Mouse (Mus musculus) adrenal gland, adult 8-10 months (tissue): ENCODE data around the gene Mical3. TPM values are rescaled to one million over a fixed set of nuclear protein-coding genes. Genes with fewer than 3 reads are reported as not detected.

ENCODE experiments used
- DNase-seq: peaks from one replicate; pipeline ENCODE4 v3.0.0; 2022
- total RNA-seq, 4 experiments: library from RNA; stranded (reverse); gene quantifications; 2 replicates each; pipeline ENCODE4 v1.2.4; 2022

Gene Mical3
- total RNA-seq, 4 experiments from 2014 or later, result 41.6 to 78.2 (median 55.4) TPM

DNA sequence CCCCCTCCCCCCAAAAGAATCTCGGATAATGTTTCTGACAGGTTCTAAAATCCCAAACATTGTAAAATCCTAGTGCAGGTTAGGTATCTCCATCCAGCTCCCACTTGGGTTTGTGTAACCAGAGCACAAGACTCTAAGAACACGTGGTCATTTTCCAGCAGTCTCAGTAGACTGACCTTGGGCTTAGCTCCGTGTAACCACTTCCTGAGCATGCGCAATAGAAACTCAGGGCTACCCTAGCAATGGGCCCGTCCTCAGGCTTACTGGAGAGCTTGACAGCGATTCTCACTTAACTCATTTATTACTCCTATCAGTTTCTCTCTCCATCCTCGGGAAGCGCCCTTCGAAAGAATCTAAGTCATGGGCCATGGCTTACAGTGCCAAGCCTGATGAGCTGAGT, 236.3 kb downstream of the Mical3 start:
- no peak for DNase-seq

DNA sequence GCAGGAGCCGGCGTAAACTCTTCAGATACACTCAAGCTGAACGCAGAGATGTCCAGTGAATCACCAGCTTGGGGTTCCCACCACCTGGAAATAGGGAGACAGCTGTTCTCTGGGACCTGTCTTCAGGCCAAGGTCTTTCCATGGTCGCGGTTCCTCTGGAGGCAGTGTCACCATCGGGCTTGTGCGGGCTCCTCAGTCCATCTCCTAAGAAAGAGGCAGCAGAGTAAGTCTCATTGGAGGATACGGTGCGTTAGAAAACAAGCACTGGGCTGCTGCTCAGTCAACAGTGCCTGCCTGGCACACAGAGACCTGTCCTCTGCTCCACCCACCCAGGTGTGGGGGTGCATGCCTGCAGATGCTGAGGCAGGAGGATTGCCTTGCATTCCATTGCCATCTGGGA, 236.7 kb downstream of the Mical3 start:
- no peak for DNase-seq

DNA sequence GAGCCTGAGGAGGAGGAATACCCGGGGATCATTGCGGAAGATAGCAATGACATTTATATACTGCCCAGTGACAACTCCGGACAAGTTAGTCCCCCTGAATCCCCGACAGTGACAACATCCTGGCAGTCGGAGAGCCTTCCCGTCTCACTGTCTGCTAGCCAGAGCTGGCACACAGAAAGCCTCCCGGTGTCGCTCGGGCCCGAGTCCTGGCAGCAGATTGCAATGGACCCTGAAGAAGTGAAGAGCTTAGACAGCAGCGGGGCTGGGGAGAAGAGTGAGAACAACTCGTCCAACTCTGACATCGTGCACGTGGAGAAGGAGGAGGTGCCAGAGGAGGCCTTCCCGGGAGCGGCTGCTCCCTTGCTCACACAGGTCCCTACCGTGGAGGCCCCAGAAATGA, 244.1 kb downstream of the Mical3 start:
- DNase-seq, result no peak

DNA sequence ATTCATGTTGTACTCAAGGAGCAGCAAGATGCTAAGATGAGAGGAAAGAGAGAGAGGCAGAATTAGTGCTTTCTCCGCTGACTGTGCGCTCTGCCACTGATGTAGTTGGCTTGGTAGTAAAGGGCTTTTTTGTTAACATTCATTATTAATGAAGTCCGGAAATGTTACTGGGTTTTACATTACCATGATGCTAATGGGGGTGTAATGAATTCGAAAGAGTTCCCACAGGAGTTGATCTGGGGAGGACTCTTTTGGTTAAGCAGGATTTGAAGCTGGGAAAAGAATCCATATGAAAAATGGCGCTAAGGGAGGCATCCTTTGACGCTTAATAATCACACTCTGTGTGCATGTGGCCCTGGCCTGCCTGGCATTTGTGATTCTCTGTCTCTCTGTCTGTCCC, 246.4 kb downstream of the Mical3 start:
- DNase-seq, result no peak

Other genes with a start within 250 kb of the Mical3 start
- gene Bid, start 214.1 kb downstream of the Mical3 start, total RNA-seq, result 1 to 10 TPM; 3.9 to 9.2 (median 4.7) TPM
- 10 to 100 TPM; 12.8 to 16.4 (median 14.8) TPM for gene Pex26, start 52.7 kb upstream of the Mical3 start, total RNA-seq
- gene Tuba8, start 79.7 kb upstream of the Mical3 start, total RNA-seq, result 1 to 10 TPM; 1.8 to 7.9 (median 4.5) TPM
- 1 to 10 TPM; 2.1 to 4.1 (median 3.3) TPM for gene Usp18, start 114.9 kb upstream of the Mical3 start, total RNA-seq
- gene Slc6a13, start 169.2 kb upstream of the Mical3 start, total RNA-seq, result 1 to 10 TPM in 3 of 4 experiments, under 1 TPM in 1; 0.63 to 9.7 (median 3.0) TPM
- under 1 TPM in 3 of 4 experiments, not detected in 1; 0.20 to 0.83 (median 0.55) TPM for gene Slc6a12, start 212.1 kb upstream of the Mical3 start, total RNA-seq